Mouse (Mus musculus) cortical plate, adult 2 months (tissue): Measurements from ENCODE around the gene Gpc1.

Experiments used
- CTCF ChIP-seq: fragments of 200-500 bp; IDR thresholded peaks from 2 replicates; pipeline ENCODE4 v1.5.1; 2011; ENCODE audit warnings: mild to moderate bottlenecking, control low read depth, low read length; ENCODE audit not compliant: insufficient read depth; ENCODE audit errors: extremely low read depth
- POLR2A ChIP-seq: fragments of 200-500 bp; IDR thresholded peaks from 2 replicates; pipeline ENCODE4 v1.6.1; 2011; ENCODE audit warnings: mild to moderate bottlenecking, low read length, control low read depth; ENCODE audit not compliant: insufficient read depth; ENCODE audit errors: extremely low read depth

DNA sequence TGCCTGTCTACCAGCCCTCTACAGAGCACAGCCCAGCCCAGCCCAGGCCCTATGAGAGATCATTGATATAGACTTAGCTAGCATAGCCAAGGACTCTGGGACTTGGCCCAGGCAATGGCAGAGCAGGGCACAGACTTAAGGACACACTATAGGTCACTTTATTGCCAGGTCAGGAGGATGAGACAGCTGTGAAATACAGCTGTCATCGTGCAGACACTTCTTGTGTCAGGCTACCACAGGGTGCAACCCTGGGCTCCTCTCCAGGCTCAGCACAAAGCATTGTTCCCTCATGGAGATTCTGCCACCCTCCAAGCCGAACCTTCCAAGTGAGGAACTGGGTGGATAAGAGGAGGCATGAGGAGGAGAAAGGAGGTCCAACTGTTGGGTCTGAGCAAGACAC is 38.5 kb downstream of the Gpc1 start:
- TF ChIP-seq CTCF (no peak), POLR2A (no peak)
